Mouse (Mus musculus) olfactory bulb, adult 2 months (tissue): ENCODE measurements around the gene Lrrc3c. TPM values are rescaled to one million over a fixed set of nuclear protein-coding genes. Genes with fewer than 3 reads are reported as not detected.

Experiments
- H3K27ac ChIP-seq: fragments of 200-500 bp; 2 replicates; pipeline ENCODE4 v1.5.1; 2012; ENCODE audit warnings: low read depth, low read length; ENCODE audit not compliant: insufficient read depth
- H3K4me1 ChIP-seq: fragments of 200-500 bp; 2 replicates; pipeline ENCODE4 v1.6.1; 2012; ENCODE audit warnings: low read length; ENCODE audit not compliant: control insufficient read depth, insufficient read depth
- H3K4me3 ChIP-seq: fragments of 200-500 bp; 2 replicates; pipeline ENCODE4 v1.5.1; 2012; ENCODE audit warnings: mild to moderate bottlenecking, low read depth, low read length, moderate library complexity; ENCODE audit not compliant: insufficient read depth
- CTCF ChIP-seq: fragments of 200-500 bp; IDR thresholded peaks from 2 replicates; pipeline ENCODE4 v1.5.1; 2012; ENCODE audit warnings: low read depth, mild to moderate bottlenecking, low read length, moderate library complexity; ENCODE audit not compliant: insufficient read depth
- POLR2A ChIP-seq: fragments of 200-500 bp; IDR thresholded peaks from 2 replicates; pipeline ENCODE4 v1.6.1; 2012; ENCODE audit warnings: mild to moderate bottlenecking, low read depth, low read length, moderate library complexity; ENCODE audit not compliant: insufficient read depth
- WGBS: fragments of 180-500 bp; shearing (Covaris S2); methylation state at CpG from one replicate; pipeline ENCODE4 v1.1.7; 2018; 5-methylcytosine and 5-hydroxymethylcytosine counted together
- polyA plus RNA-seq: library from polyadenylated mRNA; stranded (reverse); fragments of >200 nt; gene quantifications from 2 replicates; pipeline ENCODE4 v1.2.4, GENCODE M21; 2012; ENCODE audit warnings: low replicate concordance; ENCODE audit not compliant: missing spikeins, insufficient read depth, insufficient read length

The Lrrc3c gene
- polyA plus RNA-seq, 1 experiment = not detected

GRCm38 (mm10) chr11:98644757-98645156 lies 46.7 kb downstream of the Lrrc3c start:
- TF ChIP-seq CTCF (no peak), POLR2A (no peak)
- no peak overlapping the region for H3K4me3 ChIP-seq
- 84% methylated on average over 3 of the region's 3 CpGs for WGBS
- no peak overlapping the region for H3K27ac ChIP-seq
- H3K4me1 ChIP-seq = no peaks in the 10 kb centered on the region

- TF ChIP-seq CTCF = no peak
- TF ChIP-seq POLR2A = no peak
- Histone ChIP-seq H3K4me1 (no peaks in the 10 kb centered on the region), H3K4me3 (no peak overlapping the region), H3K27ac (no peak overlapping the region)
- 80% methylated on average over 2 of the region's 2 CpGs for WGBS
Observed at GRCm38 (mm10) chr11:98645946-98646345, 47.9 kb downstream of the Lrrc3c start.

GRCm38 (mm10) chr11:98646459-98646858 lies 48.4 kb downstream of the Lrrc3c start, which contains the start of gene Gsdma2:
Gsdma2 (plus strand) TSS chr11:98646759.
- 75% methylated on average over 2 of the region's 2 CpGs for WGBS
- Histone ChIP-seq H3K4me1 (no peaks in the 10 kb centered on the region), H3K4me3 (no peak within 1 kb of the TSS), H3K27ac (no peak within 1 kb of the TSS)
- TF ChIP-seq POLR2A (no peak), CTCF (no peak)

Other genes starting within 250 kb of the Lrrc3c start
- not detected in 2 replicates for gene Ppp1r1b, start 249.9 kb upstream of the Lrrc3c start, polyA plus RNA-seq
- not detected in 2 replicates for gene Stard3, start 239.9 kb upstream of the Lrrc3c start, polyA plus RNA-seq
- not detected in 2 replicates for gene Tcap, start 214.5 kb upstream of the Lrrc3c start, polyA plus RNA-seq
- gene Pnmt, start 211.8 kb upstream of the Lrrc3c start, polyA plus RNA-seq = not detected in 2 replicates
- gene Pgap3, start 197.8 kb upstream of the Lrrc3c start, polyA plus RNA-seq = not detected in 2 replicates
- gene Erbb2, start 185.8 kb upstream of the Lrrc3c start, polyA plus RNA-seq = not detected in 2 replicates
- not detected in 2 replicates for gene Mien1, start 159.3 kb upstream of the Lrrc3c start, polyA plus RNA-seq
- not detected in 2 replicates for gene Grb7, start 151.9 kb upstream of the Lrrc3c start, polyA plus RNA-seq
- gene Ikzf3, start 52.3 kb upstream of the Lrrc3c start, polyA plus RNA-seq = 249 TPM in 1 of 2 replicates, not detected in the other
- gene Zpbp2, start 47.2 kb upstream of the Lrrc3c start, polyA plus RNA-seq = not detected in 2 replicates
- gene Ormdl3, start 10.9 kb upstream of the Lrrc3c start, polyA plus RNA-seq = not detected in 2 replicates
- gene Gm12355, start 27.4 kb downstream of the Lrrc3c start, polyA plus RNA-seq = not detected in 2 replicates
- not detected in 2 replicates for gene Gsdma3, start 28.1 kb downstream of the Lrrc3c start, polyA plus RNA-seq
- not detected in 2 replicates for gene Gsdma2, start 48.5 kb downstream of the Lrrc3c start, polyA plus RNA-seq
- not detected in 2 replicates for gene Gsdma, start 66.1 kb downstream of the Lrrc3c start, polyA plus RNA-seq
- gene Psmd3, start 84.3 kb downstream of the Lrrc3c start, polyA plus RNA-seq = not detected in 2 replicates
- gene Csf3, start 103.0 kb downstream of the Lrrc3c start, polyA plus RNA-seq = not detected in 2 replicates
- not detected in 2 replicates for gene Med24, start 131.1 kb downstream of the Lrrc3c start, polyA plus RNA-seq
- gene Thra, start 142.3 kb downstream of the Lrrc3c start, polyA plus RNA-seq = 251 and 495 TPM in 2 replicates
- gene Nr1d1, start 177.0 kb downstream of the Lrrc3c start, polyA plus RNA-seq = not detected in 2 replicates
- gene Msl1, start 197.2 kb downstream of the Lrrc3c start, polyA plus RNA-seq = 206 and 252 TPM in 2 replicates
- gene Casc3, start 206.6 kb downstream of the Lrrc3c start, polyA plus RNA-seq = not detected in 2 replicates
- gene Rapgefl1, start 238.5 kb downstream of the Lrrc3c start, polyA plus RNA-seq = 182 TPM in 1 of 2 replicates, not detected in the other